Mouse (Mus musculus): Measurements from ENCODE around the gene Ugt1a6b.

- TF ChIP-seq POLR2A (IDR thresholded peaks at IDR 0.05; ENCODE audit: insufficient read depth, low read depth, low read length) (no peak), CTCF (IDR thresholded peaks at IDR 0.05; ENCODE audit: insufficient read depth, low read depth, low read length) (no peak)
Measured at GRCm38 (mm10) chr1:88214462-88214952, 111.5 kb downstream of the Ugt1a6b start.

All from olfactory bulb, adult 2 months (tissue).